Mouse (Mus musculus): ENCODE data around the gene Zeb2. TPM values are rescaled to one million over a fixed set of nuclear protein-coding genes. Genes with fewer than 3 reads are reported as not detected.

Zeb2 gene
- 6.8 and 6.9 TPM in 2 replicates for polyA plus RNA-seq (2012; rRNA removed)

DNA sequence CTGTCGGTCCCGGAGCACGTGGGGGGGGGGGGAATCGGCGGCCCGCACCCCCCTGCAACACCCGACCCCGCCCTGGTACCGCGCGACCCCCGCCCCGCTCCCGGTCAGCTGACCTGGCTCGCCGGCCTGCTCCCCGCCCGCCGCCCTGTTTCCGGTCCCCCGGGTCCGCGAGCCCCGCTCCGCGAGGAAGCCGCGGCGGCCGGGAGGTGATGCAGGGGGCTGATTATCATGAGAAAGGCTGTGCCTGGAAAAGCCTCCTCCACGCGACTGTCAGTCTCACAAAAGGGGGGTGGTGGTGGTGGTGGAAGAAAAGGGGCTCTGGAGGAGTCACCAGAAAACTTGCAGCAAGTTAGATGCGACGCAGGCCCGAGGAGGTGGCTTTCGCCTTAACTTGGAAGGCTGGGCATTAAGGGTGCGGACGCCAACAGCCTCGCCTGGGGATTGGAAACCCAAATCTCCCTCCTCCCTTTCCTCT is at the start of gene Zeb2:
Gene Zeb2 (minus strand): TSS at position 309 of the 475 bp plus-strand sequence.

Other genes with a start within 250 kb of the Zeb2 start
- 4.7 and 5.9 TPM in 2 replicates for gene Gtdc1, start 189.7 kb downstream of the Zeb2 start, polyA plus RNA-seq (2012; rRNA removed)